Mouse (Mus musculus) retina, postnatal 1 day (tissue): Measurements from ENCODE around the gene Gabrr2.
A peak's percentile ranks its signal among the peaks of the same experiment; 100 is the strongest.

Experiments
- DNase-seq: peaks from one replicate; pipeline ENCODE4 v3.0.0-alpha.2; 2012

Gene Gabrr2

DNA sequence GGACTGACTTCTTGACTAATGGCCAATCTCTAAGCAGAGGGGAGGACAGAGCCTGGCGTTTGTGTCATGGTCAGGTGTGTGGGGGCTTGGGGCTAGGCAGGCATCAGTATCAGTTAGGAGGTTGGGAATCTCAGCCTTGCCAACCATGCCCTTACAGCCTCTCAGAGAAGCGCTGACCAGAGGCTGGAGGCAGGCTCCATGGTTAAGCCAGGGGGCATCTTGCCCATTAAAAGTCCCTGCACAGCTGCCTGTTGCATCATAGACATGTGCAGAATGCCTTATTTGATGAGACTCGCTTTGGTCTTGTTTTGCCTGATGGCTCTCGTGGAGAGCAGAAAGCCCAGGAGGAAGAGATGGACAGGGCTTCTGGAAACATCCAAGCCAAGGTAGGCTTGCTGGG, at the start of gene Gabrr2:
TSS of gene Gabrr2 (plus strand) at position 19 of the 400 bp plus-strand sequence.
- no peak for DNase-seq

DNA sequence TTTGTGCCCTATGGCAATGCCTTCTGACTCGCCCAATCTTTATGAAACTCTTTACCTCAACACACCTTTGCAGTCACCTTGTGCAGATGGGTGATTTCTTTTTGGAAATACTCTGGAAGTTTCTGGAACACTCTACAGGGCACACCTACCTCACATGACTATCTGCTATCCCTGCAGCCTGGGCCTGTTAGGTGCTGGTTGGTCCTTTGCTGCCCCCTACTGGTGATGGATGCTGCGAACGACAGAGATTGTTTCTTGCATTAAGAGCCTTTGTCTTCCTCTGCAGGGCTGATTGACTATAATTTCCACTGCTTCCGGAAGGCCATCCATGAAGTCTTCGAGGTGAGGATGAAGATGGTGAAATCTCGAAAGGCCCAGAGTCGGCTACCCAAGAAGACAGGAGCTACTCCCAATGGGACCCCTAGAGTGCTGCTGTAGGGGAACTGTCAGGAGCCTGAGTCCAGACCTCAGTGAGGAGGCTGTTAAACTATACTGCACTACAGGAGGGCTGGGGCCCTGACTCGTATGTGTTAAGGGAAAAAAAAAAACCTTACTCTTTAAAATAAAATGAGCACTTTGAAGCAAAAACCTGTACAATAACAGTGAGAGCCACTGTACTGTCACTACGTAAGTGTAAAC, 44.3 kb upstream of the Gabrr2 start:
- peak; percentile 91 for DNase-seq

DNA sequence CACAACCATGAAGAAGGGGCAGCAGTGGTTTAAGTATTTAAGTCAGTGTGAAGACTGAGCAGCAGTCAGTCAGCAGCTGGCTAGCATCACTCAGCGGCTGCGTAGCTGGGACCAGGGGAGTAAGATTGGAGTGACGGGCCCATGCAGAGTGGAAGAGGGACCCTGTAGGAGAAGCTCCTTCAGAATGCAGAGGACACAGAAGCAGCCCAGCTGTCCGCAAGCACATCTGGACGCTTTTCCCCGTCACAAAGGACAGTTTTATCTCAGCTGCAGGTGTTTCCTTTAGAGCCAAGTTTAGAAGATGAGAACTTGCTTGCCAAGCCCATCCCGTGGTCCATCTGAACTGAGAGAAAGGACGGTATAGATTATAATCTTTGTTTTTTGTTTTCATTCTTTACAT, 38.4 kb upstream of the Gabrr2 start:
- DNase-seq: no peak

DNA sequence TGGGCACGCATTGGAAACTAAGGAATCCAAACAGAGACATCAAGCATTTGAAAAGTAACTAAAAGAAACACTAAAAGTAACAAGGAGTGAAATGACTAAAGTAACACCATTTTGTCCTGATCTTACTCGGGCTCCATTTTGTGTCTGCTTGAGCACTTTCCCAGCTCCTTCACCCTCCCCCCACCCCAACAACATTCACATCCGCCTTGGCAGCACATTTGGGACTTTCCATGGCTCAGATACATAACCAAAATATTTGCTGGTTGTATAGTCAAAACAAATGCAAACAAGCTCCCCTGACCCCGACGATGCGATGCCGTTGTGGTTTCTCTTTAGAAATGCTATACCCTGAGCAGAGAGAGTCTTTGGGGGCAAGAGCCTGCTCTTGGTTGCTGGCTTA, 33.7 kb upstream of the Gabrr2 start:
- no peak for DNase-seq

DNA sequence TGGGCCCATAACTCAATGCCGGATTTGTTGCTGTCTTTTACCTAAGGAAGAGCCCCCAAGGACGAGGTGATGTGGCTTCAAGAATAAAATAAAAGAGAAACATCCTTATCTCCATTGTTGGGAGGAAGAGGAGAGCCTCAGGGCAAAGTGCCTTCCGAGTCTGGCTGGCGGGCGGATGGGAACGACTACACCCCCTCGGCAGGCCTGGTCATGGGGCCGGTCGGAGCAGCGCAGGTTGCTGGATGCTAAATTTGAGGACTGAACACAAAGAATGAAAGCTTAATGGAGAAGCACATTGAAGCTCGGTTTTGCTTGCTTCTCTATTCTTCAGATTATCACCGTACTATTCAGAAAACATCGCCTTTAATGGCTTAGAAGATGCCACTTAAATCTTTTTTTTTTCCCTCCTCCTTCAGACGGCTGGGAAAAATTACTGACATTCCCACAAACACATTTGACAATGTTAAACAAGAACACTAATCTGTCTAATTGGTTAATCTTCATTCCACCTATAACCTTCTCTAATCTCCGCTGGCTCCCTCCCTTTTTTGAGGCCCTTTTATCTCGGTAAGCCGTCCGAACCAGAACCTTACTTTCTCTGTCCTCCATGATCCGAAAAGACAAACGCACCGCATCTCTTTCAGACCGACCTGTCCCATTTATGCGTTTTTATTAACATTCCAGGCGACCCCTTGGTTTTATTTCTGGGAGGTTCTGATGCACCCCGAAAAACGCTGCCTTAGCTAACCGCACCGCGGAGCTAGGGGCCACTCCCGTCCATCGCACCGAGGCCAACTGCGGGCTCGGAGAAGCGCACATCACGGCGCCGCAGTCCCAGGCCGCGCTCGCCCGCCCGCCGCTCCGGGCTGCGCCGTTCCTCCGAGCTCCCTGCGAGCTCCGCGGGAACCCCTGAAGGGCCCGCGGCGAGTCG, 32.3 kb upstream of the Gabrr2 start:
- peak; percentile 71 for DNase-seq

DNA sequence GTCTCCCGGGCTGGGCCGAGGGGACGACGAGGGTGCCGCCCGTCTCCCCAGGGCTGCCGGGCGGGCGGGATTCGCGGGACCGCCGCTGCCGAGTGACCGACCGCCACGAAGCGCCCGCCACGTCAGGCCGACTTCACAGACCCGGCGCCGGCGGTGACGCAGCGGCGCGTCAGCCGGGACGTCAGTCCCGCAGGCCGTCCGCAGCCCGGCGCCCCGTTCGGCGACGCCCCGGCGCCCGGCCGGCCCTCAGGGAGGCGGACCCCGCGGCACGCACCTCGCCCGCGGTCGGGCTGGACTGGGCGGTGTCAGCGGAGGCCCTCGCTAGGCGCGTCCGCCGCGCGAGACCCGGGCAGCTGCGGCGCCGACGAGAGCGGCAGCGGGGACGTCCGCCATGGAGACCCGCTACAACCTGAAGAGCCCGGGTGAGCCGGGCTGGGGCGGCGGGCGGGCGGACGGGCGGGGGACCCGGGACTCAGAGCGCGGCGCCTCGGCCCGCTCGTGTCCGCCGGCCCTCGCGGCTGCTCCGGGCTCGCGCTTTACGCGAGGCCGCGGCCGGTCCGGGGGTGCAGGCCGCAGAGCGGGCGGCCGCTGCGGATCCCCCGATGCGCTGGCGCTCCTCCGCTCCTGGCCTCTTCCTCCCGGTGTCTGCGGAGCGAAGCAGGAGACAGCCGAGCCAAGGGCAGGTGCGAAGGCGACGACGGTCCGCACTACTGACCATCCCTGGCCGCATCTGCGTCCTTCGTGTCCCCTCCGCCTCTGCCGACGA, 31.4 kb upstream of the Gabrr2 start, which contains the start of gene Ube2j1:
TSS of gene Ube2j1 (plus strand) at position 222 of the 766 bp plus-strand sequence.
- peak; percentile 93 for DNase-seq

DNA sequence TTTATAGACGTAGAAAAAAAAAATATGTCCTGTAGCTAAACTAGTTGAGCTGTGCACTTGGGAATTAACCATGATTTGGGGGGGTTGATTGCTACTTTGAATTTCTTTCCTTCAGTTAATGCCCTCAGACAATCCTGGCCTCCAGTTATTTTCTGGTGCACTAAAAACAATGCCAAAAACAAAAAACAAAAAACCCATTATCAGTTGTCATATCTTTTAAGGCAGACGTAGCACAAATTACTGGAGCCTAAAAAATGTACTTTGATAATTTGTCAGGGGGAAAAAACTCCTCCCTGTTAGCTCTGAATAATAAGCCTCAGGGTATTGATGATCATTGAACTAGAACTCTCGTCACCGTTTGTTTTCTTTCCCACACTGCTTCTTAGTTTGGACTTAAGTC, 30.8 kb upstream of the Gabrr2 start:
- peak; percentile 45 for DNase-seq

DNA sequence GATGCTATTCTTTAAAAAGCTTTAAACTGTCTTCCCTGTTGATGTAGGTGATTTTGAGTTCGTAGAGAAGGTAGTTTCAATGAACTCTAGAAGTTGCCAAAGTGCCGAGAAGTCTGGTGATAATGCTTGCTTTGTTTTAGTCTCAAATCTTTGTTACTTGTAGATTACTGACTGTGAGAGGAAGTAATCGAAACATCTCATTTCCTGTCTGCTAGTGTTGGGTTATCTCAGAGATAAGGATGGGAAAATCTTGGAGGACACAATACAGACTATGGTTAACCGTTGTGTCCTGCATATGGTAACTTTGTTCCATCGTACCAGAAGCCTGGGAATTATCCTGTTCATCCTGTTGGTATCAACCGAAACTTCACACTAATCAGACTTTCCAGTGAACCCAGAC, 29.3 kb upstream of the Gabrr2 start:
- DNase-seq: no peak

DNA sequence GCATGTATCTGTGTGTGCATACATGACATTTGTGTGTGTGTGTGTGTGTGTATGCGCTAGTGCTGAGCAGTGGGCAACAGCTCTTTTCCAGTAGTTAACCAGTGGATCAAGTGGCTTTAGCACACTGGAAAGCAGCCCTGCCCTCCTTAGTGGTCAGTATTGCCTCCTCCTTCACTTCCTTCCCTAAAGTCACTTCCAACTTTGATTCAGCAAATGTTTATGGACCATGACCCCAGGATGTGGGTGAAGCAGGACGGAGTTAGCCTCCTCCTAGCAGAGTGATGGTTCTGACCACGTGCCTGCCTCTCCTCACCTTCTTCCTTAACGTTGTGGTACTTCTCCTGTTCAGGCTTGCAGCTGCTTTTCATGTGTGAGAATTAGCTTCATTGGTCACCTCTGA, 23.0 kb upstream of the Gabrr2 start:
- no peak for DNase-seq

DNA sequence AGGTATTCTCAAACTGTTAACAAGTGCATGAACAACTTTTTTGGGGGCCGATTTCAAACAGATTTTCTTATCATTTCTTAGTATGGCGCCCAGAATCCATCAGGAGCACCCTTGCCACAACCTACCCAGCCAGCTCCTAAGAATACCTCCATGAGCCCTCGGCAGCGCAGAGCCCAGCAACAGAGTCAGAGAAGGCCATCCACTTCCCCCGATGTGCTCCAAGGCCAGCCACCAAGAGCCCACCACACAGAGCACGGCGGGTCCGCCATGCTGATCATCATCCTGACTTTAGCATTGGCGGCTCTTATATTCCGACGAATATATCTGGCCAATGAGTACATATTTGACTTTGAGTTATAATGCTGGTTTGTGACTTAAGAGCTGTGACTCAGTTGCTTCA, 13.2 kb upstream of the Gabrr2 start:
- no peak for DNase-seq

DNA sequence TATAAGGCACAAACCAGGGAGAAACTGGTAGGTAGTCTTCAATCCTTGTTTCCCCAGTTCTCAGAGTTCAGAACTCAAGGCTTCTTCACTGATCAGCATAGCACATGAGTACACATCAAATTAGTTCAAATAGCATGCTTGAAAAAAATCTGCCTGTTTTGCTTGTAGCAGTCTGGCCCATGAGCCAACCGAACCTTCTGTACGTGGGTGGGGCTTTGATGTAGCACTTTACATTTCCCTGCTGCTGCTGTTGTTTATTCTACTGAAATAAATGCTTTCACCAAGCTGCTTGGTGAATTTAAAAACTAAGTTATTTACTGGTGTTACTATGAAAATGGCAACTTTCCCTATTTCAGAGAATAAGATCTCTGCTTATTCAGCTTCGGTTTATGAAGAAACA, 10.7 kb upstream of the Gabrr2 start:
- no peak for DNase-seq

DNA sequence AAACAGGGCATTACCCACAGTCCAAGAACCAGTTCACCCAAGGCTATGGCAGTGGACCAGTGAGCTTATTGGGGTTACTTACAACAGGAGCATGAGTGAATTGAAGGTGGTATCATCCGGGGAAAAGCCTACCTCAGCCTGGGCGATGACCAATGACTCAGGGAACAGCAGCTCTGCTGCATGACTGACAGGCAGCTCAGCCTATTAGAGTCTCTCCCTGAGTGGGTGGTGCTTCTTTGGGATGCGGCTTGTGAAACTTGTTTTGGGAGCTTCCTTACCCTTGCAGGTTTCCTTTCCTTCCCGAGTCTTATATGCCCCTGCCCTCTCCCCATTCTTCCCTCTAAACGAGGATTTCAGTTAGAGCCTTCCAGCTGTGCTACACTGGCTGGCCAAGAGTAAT, 10.1 kb upstream of the Gabrr2 start:
- DNase-seq: peak; percentile 58

DNA sequence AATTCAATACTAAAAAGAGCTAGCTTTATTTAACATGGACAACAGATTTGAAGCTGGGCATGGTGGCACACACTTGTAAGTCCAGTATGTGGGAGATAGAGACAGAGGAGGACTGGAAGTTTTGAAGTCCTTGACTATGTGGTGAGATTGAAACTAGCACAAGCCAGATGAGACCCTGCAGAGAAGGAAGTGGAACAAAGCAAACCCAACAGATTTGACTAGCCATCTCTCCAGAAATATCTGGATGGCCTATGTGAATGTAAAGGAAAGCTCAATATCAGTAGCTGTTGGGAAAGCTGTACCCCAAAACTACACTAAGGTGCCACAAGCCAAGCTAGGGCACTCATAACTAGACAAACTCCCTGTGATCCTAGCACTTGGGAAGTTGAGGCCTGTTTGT, 8.4 kb upstream of the Gabrr2 start:
- DNase-seq: no peak

DNA sequence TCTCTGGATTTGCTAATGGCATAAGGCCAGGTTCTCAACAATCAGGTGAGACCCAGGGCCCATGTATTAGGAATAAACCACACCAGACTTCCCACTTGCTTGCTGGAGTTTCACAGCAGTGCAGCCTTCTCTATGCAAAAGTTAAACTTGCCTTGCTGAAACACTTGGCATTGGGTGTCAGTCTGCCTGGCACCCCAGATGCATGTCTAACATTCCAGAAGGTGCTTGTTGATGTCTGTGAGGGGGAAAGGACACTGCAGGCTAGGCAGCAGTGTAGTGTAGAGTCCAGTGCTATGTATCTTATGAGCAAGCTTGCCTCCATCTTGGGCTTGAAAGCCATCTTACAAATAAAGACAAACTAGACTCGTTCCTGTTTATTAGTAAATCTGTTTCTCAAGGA, 6.5 kb upstream of the Gabrr2 start:
- DNase-seq: no peak

DNA sequence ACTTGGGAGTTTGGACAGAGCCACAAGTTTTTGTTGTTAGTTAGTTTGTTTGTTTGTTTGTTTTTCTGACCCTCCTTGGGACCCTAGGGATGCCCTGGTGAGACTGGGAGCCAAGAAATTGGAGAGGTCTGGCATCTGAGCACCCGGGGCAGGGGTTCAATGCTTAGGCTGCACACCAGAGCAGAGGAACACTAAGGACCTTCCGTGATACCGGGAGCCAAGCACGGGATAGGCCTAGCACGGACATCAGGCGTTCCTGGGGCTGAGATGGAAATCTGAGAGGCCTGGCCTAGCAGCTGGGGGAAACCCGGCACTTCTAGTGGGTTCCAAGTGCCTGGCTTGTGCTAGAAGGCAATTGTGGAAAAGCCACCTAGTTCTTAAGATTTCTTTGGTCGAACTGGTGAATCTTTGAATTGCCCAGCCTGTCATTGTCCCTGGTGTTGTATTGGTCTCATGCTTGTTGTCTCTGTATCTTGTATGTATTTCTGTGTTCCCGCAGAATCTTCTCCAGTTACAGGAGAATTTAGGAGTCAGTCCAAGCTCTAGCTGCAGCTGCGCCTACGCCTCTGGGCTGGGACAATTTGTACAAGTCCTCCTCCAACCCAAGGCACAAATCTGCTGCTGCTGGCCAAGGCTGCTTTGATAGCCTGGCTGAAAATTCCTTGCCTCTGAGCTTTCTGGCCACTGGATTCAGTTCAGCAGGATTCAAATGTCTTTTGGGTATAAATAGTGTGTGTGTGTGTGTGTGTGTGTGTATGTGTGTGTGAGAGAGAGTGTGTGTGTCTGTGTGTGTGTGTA, 4.7 kb upstream of the Gabrr2 start:
- no peak for DNase-seq

DNA sequence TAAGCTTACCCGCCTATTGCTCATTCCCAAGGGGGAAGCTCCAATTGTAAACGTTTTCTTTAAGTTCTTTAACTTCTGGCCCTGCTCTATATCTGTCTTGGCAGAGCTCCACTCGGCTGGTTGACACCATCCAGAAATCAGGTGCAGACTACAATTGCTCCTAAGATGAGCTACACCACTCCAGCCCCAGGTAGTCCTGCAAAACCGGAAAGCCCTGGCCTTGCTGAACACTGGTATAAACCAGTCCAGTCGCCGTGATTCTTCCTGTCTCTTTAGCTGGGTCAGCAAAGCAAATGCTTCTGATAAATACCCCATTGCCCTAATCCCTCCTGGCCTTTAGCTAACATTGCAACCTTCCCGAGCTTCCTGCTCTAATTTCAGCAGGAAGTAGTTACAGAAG, 1.6 kb upstream of the Gabrr2 start:
- no peak for DNase-seq

DNA sequence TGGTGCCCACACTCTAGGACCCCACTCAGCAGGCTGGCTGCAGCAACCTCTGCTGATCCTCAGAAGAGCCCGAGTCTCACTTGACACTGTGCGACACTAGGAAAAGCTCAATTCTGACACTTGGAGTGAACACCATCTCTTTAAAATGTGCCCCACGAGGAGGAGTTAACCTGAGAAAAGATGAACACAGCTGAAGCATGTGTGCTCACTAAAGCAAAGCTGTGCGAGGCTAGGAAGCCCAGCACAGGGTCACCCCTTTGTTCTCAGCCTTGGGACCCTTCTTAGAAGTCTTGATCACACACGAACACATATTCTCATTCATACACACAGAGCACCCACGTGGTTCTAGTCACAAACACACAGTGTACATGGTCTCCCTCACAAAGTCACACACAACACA, 2.2 kb downstream of the Gabrr2 start:
- DNase-seq: no peak

DNA sequence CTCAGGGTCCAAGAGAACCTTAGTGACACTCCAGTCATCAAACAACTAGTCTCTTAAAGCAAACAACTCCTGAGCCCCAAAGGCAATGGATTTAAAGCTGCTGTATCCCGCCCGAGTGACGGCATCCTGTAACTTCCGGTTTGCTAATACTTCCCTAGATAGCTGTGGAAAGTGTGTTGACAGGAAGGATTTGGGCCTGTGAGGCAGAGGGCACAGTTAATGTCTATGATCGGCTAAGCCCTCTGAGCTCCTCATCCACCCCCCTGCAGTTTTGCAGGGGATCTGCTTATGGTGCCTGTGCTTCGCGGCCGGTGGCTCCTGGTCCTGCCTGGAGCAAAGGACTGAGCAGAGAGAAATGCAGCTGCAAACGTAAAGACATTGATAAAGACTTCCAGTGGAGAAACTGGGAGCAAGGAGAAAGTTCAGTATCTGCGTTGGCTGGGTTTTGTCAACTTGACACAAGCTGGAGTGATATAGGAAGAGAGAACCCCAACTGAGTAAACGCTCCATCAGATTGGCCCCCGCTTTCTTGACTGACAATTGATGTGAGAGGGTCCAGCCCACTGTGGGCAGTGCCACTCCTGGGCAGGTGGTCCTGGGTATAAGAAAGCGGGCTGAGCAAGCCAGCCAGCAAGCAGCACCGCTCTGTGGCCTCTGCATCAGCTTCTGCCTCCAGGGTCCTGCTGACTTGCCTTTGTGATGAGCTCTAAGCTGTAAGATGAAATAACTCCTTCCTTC, 3.6 kb downstream of the Gabrr2 start:
- DNase-seq: peak; percentile 36

DNA sequence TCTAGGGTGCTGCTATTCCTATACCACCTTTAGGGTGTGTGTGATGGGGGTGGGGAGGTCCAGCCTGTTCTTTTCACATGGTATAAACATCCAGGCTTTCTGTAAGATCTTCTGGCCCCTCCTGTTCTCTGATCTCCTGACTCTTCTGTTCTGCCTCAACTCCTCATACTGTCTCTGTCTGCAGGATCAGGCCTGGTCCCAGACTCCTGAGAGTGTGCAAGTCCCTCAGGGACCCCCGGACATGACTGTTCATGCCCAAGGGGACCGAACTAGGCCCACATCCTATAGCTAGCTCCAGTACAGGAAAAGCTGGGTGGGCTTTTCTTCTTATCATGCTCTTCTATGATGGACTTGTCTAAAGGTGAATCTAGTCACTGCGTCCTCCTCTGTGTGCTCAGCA, 4.5 kb downstream of the Gabrr2 start:
- DNase-seq: no peak

DNA sequence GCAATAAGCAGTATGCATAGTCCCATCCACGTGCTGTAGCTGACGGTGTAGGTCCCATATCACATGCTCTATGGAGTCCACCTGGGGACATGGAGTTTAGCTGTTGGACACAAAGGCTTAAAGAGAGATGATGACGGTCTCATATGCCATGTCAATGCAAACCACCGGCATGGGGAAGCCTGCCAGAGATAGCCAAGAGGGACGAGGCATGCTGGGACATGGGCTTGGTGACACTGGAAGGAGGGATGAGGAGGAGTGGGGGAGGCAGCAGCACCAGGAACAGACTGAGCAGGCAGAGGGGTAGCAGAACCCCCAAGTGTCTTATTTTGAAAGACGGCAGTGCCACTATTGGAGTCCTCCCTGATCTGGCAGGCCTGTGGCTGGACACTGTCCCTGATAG, 5.0 kb downstream of the Gabrr2 start:
- DNase-seq: no peak

DNA sequence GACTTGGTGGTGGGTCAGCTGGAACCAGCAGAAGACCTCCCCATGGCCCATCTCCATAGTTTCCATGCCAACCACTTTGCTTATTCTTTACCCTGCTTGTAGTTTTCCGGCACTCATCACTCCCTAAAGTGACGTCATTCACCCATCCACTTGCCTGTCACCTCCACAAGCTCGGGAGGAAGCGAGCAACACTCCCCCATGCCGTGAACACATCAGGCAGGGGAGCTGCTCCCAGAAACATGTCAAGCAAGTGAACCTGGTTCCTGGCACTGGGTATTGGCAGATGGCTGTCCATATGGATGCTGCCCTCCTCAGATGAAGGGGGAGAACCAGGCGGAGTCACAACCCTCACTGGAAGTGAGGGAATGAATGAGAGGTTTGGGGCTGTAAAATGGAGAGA, 6.1 kb downstream of the Gabrr2 start:
- DNase-seq: no peak

DNA sequence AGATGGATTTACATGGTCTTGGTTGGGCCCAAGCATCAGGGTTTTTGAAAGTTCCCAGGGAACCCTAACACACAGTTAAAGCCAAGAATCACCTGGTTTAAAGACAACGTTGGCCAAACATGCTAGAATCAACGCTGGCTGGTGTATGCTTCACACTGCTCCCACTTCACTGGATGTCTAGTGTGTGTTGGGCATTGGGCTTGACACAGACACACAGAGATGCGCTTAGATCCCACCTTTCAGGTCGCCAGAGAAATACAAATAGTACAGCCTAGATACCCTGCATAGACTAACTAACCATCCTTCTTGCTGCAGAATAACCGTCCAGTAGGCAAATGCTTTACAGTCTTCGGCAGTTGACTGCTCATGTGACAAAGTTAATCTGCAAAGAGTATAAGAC, 7.5 kb downstream of the Gabrr2 start:
- no peak for DNase-seq
